Mouse (Mus musculus) lung, adult 2 months (tissue): Measurements from ENCODE around the gene Rdh16f2. TPM values are rescaled to one million over a fixed set of nuclear protein-coding genes. Genes with fewer than 3 reads are reported as not detected.
"Not testable (repeated sequence)": the region's sequence is repeated elsewhere in the genome, so short reads cannot be mapped to it uniquely, and the experiment has no call there.

Experiments used
- DNase-seq: peaks from one replicate; pipeline ENCODE4 v3.0.0; 2022
- H3K4me1 ChIP-seq: fragments of 200-500 bp; 2 replicates; pipeline ENCODE4 v1.6.1; 2011; ENCODE audit warnings: low read length; ENCODE audit not compliant: control insufficient read depth, insufficient read depth
- H3K4me3 ChIP-seq: fragments of 200-500 bp; replicated peaks from 2 replicates; pipeline ENCODE3; 2011; ENCODE audit warnings: low read depth, mild to moderate bottlenecking, control low read depth, low read length; ENCODE audit errors: extremely low read depth
- CTCF ChIP-seq: fragments of 200-500 bp; IDR thresholded peaks from 2 replicates; pipeline ENCODE4 v1.5.1; 2011; ENCODE audit warnings: mild to moderate bottlenecking, low read length, control low read depth; ENCODE audit not compliant: insufficient read depth
- POLR2A ChIP-seq: fragments of 200-500 bp; IDR thresholded peaks from 2 replicates; pipeline ENCODE4 v1.6.1; 2011; ENCODE audit warnings: low read depth, mild to moderate bottlenecking, control low read depth, low read length, borderline replicate concordance; ENCODE audit errors: extremely low read depth
- WGBS: fragments of 180-500 bp; shearing (Covaris S2); methylation state at CpG from one replicate; pipeline ENCODE4 v1.1.7; 2018; 5-methylcytosine and 5-hydroxymethylcytosine counted together
- polyA plus RNA-seq: library from polyadenylated mRNA; depleted of rRNA; stranded (reverse); fragments of >200 nt; gene quantifications from 2 replicates; pipeline ENCODE4 v1.2.3, GENCODE M21; 2012

The Rdh16f2 gene
- polyA plus RNA-seq, 1 experiment, result not detected

DNA sequence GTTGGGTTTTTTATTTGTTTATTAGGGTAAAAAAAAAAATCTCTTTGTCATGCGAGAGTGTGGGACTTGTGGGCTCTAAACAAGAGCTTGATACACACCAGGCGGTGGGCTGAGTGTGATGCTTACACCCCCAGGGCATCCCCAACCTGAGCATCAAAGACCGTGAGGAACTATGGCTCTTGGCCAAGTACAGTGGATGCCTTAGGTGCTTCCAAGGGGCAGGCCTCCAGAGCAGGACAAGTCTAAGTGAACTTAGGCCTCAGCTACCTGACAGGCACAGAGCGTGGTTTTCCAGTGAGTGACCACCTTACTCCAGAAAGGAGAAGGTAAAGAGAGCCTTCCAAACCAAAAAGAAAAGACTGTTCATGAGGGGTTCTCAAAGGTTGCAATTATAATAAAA, 20.7 kb downstream of the Rdh16f2 start:
- H3K4me3 ChIP-seq, result no peak overlapping the region
- no peak for DNase-seq
- no peak for TF ChIP-seq POLR2A
- H3K4me1 ChIP-seq, result no peaks in the 10 kb centered on the region
- 80% methylated on average over 4 of the region's 4 CpGs for WGBS

- Histone ChIP-seq H3K4me3 (no peak within 1 kb of the TSS), H3K4me1 (peaks cover 1% of the 10 kb centered on the region; the same call in 1 of the 2 replicates)
- TF ChIP-seq CTCF, result no peak
- TF ChIP-seq POLR2A, result no peak
- no peak for DNase-seq
These were observed 22.3 kb downstream of the Rdh16f2 start, which contains the start of gene Rdh7 for GRCm38 (mm10) chr10:127888605-127889004. TSS of gene Rdh7 (minus strand) at chr10:127888817.

- H3K4me1 ChIP-seq, result peaks cover 4% of the 10 kb centered on the region; the same call in 1 of the 2 replicates
- WGBS, result 74% methylated on average over 1 of the region's 1 CpGs
- TF ChIP-seq POLR2A (no peak), CTCF (no peak)
- no peak for DNase-seq
- H3K4me3 ChIP-seq, result no peak overlapping the region
These were observed 25.2 kb downstream of the Rdh16f2 start for GRCm38 (mm10) chr10:127891481-127891880.

GRCm38 (mm10) chr10:127893163-127894022, 27.1 kb downstream of the Rdh16f2 start:
- WGBS, result 31% methylated on average over 5 of the region's 5 CpGs
- not testable (repeated sequence) for DNase-seq, H3K4me3 ChIP-seq, H3K4me1 ChIP-seq

DNA sequence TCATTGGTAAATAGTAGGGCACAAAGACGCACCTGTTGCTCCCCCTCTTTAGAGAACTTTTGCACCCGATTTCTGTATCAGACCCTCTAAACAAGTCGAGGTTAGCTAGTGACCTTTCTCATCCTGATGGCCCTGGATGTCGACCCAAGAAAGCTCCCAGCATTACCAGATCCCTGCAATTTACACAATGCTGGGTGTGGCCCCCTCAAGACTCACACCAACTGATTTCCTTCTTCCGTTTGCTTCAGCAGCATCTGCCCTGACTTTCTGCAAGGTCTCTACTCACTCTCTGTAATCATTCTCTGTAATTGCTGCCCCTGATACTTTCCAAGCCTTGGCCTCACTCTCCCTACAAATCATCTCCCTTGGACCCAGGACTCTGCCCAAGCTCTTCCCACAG, 30.4 kb downstream of the Rdh16f2 start:
- WGBS, result 38% methylated on average over 5 of the region's 5 CpGs
- Histone ChIP-seq H3K4me3 (no peak overlapping the region), H3K4me1 (peaks cover 7% of the 10 kb centered on the region; the same call in 1 of the 2 replicates)
- DNase-seq, result no peak
- TF ChIP-seq POLR2A (no peak), CTCF (no peak)

GRCm38 (mm10) chr10:127897506-127897905, 31.2 kb downstream of the Rdh16f2 start:
- H3K4me1 ChIP-seq, result peaks cover 7% of the 10 kb centered on the region; the same call in 1 of the 2 replicates
- TF ChIP-seq POLR2A (no peak), CTCF (no peak)
- H3K4me3 ChIP-seq, result no peak overlapping the region
- 83% methylated on average over 3 of the region's 3 CpGs for WGBS
- DNase-seq, result no peak

DNA sequence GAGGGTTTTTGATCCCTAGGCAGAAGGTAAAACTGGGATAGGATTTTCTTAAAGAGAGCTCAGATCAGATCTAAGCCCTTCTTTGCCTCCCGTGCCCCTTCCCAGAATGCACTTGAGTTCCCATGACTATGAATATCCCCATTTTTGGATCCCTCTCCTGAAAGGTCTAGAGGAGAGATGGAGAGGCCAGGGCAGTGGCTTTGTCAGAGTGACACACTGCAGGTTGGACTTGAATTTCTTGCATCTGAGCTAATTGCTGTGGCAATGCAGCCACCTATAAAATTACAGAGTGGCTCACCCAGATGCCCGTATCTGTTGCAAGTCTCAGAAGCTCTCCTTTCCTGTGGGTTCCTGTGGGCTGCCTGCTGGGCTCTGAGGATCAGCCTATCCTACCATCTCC, 31.9 kb downstream of the Rdh16f2 start, which contains the start of gene Sdr9c7:
Sdr9c7 (plus strand) TSS at position 301 of the 400 bp plus-strand sequence.
- H3K4me1 ChIP-seq, result peaks cover 7% of the 10 kb centered on the region; the same call in 1 of the 2 replicates
- TF ChIP-seq POLR2A (no peak), CTCF (no peak)
- no peak for DNase-seq
- WGBS, result 87% methylated on average over 2 of the region's 2 CpGs
- no peak within 1 kb of the TSS for H3K4me3 ChIP-seq

GRCm38 (mm10) chr10:127899783-127900182, 33.5 kb downstream of the Rdh16f2 start:
- TF ChIP-seq CTCF (no peak), POLR2A (no peak)
- Histone ChIP-seq H3K4me3 (no peak overlapping the region), H3K4me1 (peaks cover 4% of the 10 kb centered on the region; the same call in 1 of the 2 replicates)
- DNase-seq, result no peak
- 42% methylated on average over 5 of the region's 5 CpGs for WGBS

DNA sequence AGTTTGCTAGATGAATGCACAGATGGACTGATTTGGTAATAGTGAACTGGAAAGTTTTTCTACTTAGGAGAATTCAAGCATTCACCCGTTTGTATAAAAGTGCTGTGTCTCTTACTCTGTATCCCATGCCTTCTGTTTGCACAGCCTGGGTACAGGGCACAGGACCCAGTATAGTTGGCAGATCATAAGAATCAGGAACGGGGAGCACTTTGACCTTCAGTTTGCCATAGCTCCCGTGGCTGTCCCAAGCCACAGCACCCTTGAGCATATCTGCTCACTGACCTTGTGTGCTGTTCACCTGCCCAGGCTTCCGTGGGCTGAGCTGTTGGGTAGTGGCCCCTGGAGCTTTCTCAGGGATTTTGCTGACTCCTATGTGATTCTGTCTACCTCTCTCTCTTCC, 35.5 kb downstream of the Rdh16f2 start:
- no peak for TF ChIP-seq POLR2A
- no peak for TF ChIP-seq CTCF
- 73% methylated on average over 4 of the region's 4 CpGs for WGBS
- no peak overlapping the region for H3K4me3 ChIP-seq
- no peak for DNase-seq
- peaks cover 7% of the 10 kb centered on the region; the same call in 1 of the 2 replicates for H3K4me1 ChIP-seq

- no peak for DNase-seq
- 74% methylated on average over 1 of the region's 1 CpGs for WGBS
- TF ChIP-seq POLR2A (no peak), CTCF (no peak)
- Histone ChIP-seq H3K4me3 (no peak overlapping the region), H3K4me1 (peaks cover 3% of the 10 kb centered on the region; the same call in 1 of the 2 replicates)
These were observed 36.8 kb downstream of the Rdh16f2 start for GRCm38 (mm10) chr10:127903116-127903515.
